In the genomic region with DNA sequence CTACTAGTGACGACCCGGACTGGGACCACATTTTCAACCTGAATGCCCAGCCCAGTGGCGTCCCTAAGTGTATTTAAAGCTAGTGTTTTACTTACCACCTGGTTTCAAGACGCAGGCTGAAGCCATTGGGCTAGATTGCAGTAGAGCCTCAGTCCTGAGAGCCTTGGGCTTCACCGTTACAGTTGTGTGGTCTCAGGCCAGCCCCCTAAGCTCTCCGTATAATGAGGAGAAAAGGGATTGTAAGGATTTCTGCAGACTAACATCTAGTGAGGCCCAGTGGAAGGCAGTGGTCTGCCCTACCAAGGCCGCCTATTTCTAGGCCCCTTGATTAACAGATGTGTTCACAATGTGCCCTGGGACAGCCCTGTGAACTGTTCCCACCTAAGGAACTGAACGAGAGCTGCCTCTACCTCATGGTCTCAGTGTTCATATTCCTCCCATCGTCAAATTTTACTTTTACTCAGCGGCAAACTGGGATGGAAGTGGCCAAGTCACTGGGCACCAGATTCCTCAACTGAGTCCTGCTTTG, we compare ENCODE assay signal across 8 mouse cellular contexts. TPM values are rescaled to one million over a fixed set of nuclear protein-coding genes. Genes with fewer than 3 reads are reported as not detected.
DNase-seq lines count a peak whose midpoint lies in the region; ATAC-seq and TF ChIP-seq lines count a peak whose summit lies in the region.

No protein-coding gene starts in this region.

- H3K4me2 ChIP-seq in heart, embryonic 12.5 days = peak overlapping the region; percentile 85
- peak overlapping the region; percentile 81 for H3K4me2 ChIP-seq in forebrain, postnatal 0 days (ENCODE audit: low read depth)
- H3K4me2 ChIP-seq in liver, postnatal 0 days (ENCODE audit: low read depth, low read length) = peak overlapping the region; percentile 95

- peak overlapping the region; percentile 50; the same call in 1 of the 2 replicates for H3K27ac ChIP-seq in heart, embryonic 12.5 days (ENCODE audit: poor library complexity, severe bottlenecking)
- no peak overlapping the region for H3K27ac ChIP-seq in MEL (ENCODE audit: control insufficient read depth, low read depth, low read length)
- peak overlapping the region; percentile 77 for H3K27ac ChIP-seq in forebrain, postnatal 0 days (ENCODE audit: low read depth, low read length)
- peak overlapping the region; percentile 68 for H3K27ac ChIP-seq in liver, postnatal 0 days (ENCODE audit: low read depth)

- TF ChIP-seq CTCF in MEL (IDR thresholded peaks at IDR 0.05 in 2 of 3, conservative IDR thresholded peaks at IDR 0.05 in 1 of 3; ENCODE audit: control insufficient read depth in 1 of 3, insufficient read depth in 1 of 3, low read depth in 2 of 3, low read length in 3 of 3, poor library complexity in 1 of 3, severe bottlenecking in 1 of 3) = no peak
- no peak for TF ChIP-seq CTCF in forebrain, postnatal 0 days (IDR thresholded peaks at IDR 0.05; ENCODE audit: low read depth)
- no peak for TF ChIP-seq CTCF in liver, postnatal 0 days (IDR thresholded peaks at IDR 0.05; ENCODE audit: low read depth)

- H3K9me3 ChIP-seq in heart, embryonic 12.5 days (replicated peaks) = no peaks in the 10 kb centered on the region
- no peaks in the 10 kb centered on the region for H3K9me3 ChIP-seq in MEL (replicated peaks; ENCODE audit: insufficient read depth, low read length)
- H3K9me3 ChIP-seq in forebrain, postnatal 0 days (ENCODE audit: low read length) = no peaks in the 10 kb centered on the region
- H3K9me3 ChIP-seq in liver, postnatal 0 days (ENCODE audit: low read length) = no peaks in the 10 kb centered on the region

- no peak for DNase-seq in heart, postnatal 25 days (ENCODE audit: low spot score)
- DNase-seq in MEL (ENCODE audit: low read depth, low spot score) = no peak
- DNase-seq in forebrain, postnatal 0 days = no peak
- no peak for DNase-seq in liver, postnatal 0 days
- DNase-seq in urinary bladder, postnatal 4 days (ENCODE audit: low spot score in 2 of 2) = no peak
- no peak for DNase-seq in adrenal gland, adult 2 months
- DNase-seq in layer of hippocampus, adult 11-12 months (ENCODE audit: low spot score) = no peak

- no peak for TF ChIP-seq EP300 in MEL (IDR thresholded peaks at IDR 0.05; ENCODE audit: low read depth in 1 of 2, low read length in 2 of 2)
- TF ChIP-seq EP300 in liver, postnatal 0 days (IDR thresholded peaks at IDR 0.05; ENCODE audit: low read depth) = no peak

- H3K4me3 ChIP-seq in heart, embryonic 12.5 days = peak overlapping the region; percentile 64
- peak overlapping the region; percentile 74 to 83 for H3K4me3 ChIP-seq in MEL (ENCODE audit: control insufficient read depth in 1 of 2, insufficient read depth in 1 of 2, low read depth in 2 of 2, low read length in 2 of 2)
- H3K4me3 ChIP-seq in forebrain, postnatal 0 days (ENCODE audit: low read depth, low read length) = peak overlapping the region; percentile 68
- H3K4me3 ChIP-seq in liver, postnatal 0 days (ENCODE audit: low read depth, low read length) = peak overlapping the region; percentile 63

- H3K27me3 ChIP-seq in heart, embryonic 12.5 days (replicated peaks) = no peaks in the 10 kb centered on the region
- no peaks in the 10 kb centered on the region for H3K27me3 ChIP-seq in MEL (ENCODE audit: control insufficient read depth in 1 of 2, insufficient read depth in 2 of 2, low read length in 2 of 2)
- no peaks in the 10 kb centered on the region for H3K27me3 ChIP-seq in forebrain, postnatal 0 days (ENCODE audit: insufficient read depth, low read length)
- H3K27me3 ChIP-seq in liver, postnatal 0 days (ENCODE audit: insufficient read depth, low read length) = no peaks in the 10 kb centered on the region

- no peak for TF ChIP-seq RAD21 in MEL (IDR thresholded peaks at IDR 0.05; ENCODE audit: low read depth, low read length)

- no peak for ATAC-seq in heart, embryonic 12.5 days (ENCODE audit: insufficient number of reproducible peaks, low FRiP score)
- no peak; the same call in 1 of the 2 replicates for ATAC-seq in forebrain, postnatal 0 days
- no peak for ATAC-seq in liver, postnatal 0 days

- H3K36me3 ChIP-seq in heart, embryonic 12.5 days = peaks cover 31% of the 10 kb centered on the region
- H3K36me3 ChIP-seq in MEL (ENCODE audit: control insufficient read depth in 1 of 2, insufficient read depth in 2 of 2, low read length in 2 of 2) = peaks cover 0 to 5% of the 10 kb centered on the region in 2 experiments; a peak in 2 of 4 replicates
- H3K36me3 ChIP-seq in forebrain, postnatal 0 days (ENCODE audit: insufficient read depth) = peaks cover 10% of the 10 kb centered on the region
- peaks cover 19% of the 10 kb centered on the region for H3K36me3 ChIP-seq in liver, postnatal 0 days (replicated peaks; ENCODE audit: insufficient read depth, low read length)

- H3K4me1 ChIP-seq in heart, embryonic 12.5 days (replicated peaks) = peaks cover 9% of the 10 kb centered on the region
- H3K4me1 ChIP-seq in MEL (ENCODE audit: control insufficient read depth in 1 of 2, insufficient read depth in 2 of 2, low read length in 2 of 2) = peaks cover 0 to 7% of the 10 kb centered on the region in 2 experiments; a peak in 2 of 4 replicates
- peaks cover 13% of the 10 kb centered on the region; the same call in 1 of the 2 replicates for H3K4me1 ChIP-seq in forebrain, postnatal 0 days (ENCODE audit: insufficient read depth)
- peaks cover 31% of the 10 kb centered on the region for H3K4me1 ChIP-seq in liver, postnatal 0 days (ENCODE audit: insufficient read depth)

- H3K9ac ChIP-seq in heart, embryonic 12.5 days = peak overlapping the region; percentile 83
- peak overlapping the region; percentile 72 for H3K9ac ChIP-seq in MEL (ENCODE audit: control insufficient read depth, low read depth, low read length, poor library complexity, severe bottlenecking)
- H3K9ac ChIP-seq in forebrain, postnatal 0 days = peak overlapping the region; percentile 77
- peak overlapping the region; percentile 72 for H3K9ac ChIP-seq in liver, postnatal 0 days (replicated peaks)

- 28% methylated on average over 10 of the region's 10 CpGs for WGBS in heart, embryonic 12.5 days
- WGBS in forebrain, postnatal 0 days = 22% methylated on average over 10 of the region's 10 CpGs
- 23% methylated on average over 10 of the region's 10 CpGs for WGBS in liver, postnatal 0 days (ENCODE audit: insufficient replicate concordance)

- TF ChIP-seq POLR2A in MEL (IDR thresholded peaks at IDR 0.05; ENCODE audit: control insufficient read depth in 1 of 2, insufficient read depth in 1 of 2, low read depth in 1 of 2, low read length in 2 of 2, poor library complexity in 1 of 2) = no peak

- intact Hi-C loops in heart, postnatal 25 days (cut with DNase I) = loop anchor here (10.0 kb wide), 1 partner anchor 378 kb away; the partner anchor contains the start of gene Tmem191c

- H3K79me2 ChIP-seq in MEL (ENCODE audit: control insufficient read depth, insufficient read depth, low read length, poor library complexity) = peaks cover 6% of the 10 kb centered on the region

RNA-seq across cellular contexts. Expression of gene Ppm1f, which starts 0.9 kb away (rescaled TPM):
- polyA plus RNA-seq in heart, embryonic 12.5 days (2016; fragmentation: Nextera tagmentation; extraction: Ambion mirVana) = 36.1 and 37.6 TPM in 2 replicates
- total RNA-seq in heart, postnatal 25 days (2021) = 10 to 100 TPM; 21.5 to 31.2 TPM
- total RNA-seq in MEL (2012; rRNA removed) = 28.6 and 30.6 TPM in 2 replicates
- polyA plus RNA-seq in MEL (2012; ENCODE audit: insufficient read depth in 1 of 2, insufficient read length in 2 of 2, low read depth in 1 of 2, low replicate concordance in 2 of 2, missing spikeins in 1 of 2) = 10 to 100 TPM in 1 of 2 experiments, not detected in 1; 28.3 TPM
- 26.8 and 34.7 TPM in 2 replicates for total RNA-seq in forebrain, postnatal 0 days (2014; rRNA removed)
- 7.9 and 12.1 TPM in 2 replicates for polyA plus RNA-seq in forebrain, postnatal 0 days (2015; fragmentation: Nextera tagmentation; extraction: Ambion mirVana)
- 3.3 and 4.5 TPM in 2 replicates for polyA plus RNA-seq in liver, postnatal 0 days (2015; fragmentation: Nextera tagmentation; extraction: Ambion mirVana)
- total RNA-seq in adrenal gland, adult 2 months (2021) = 10 to 100 TPM; 39.2 to 48.9 TPM
- polyA plus RNA-seq in adrenal gland, adult 2 months (2012; rRNA removed) = 15.4 and 18.9 TPM in 2 replicates

RNA-seq across cellular contexts. Expression of gene Vpreb1, which starts 26.5 kb away (rescaled TPM):
- polyA plus RNA-seq in heart, embryonic 12.5 days (2016; fragmentation: Nextera tagmentation; extraction: Ambion mirVana) = 0.70 and 1.1 TPM in 2 replicates
- under 1 TPM in 1 of 2 experiments, not detected in 1; 0.34 TPM for total RNA-seq in heart, postnatal 25 days (2021)
- total RNA-seq in MEL (2012; rRNA removed) = not detected in 2 replicates
- polyA plus RNA-seq in MEL (2012; ENCODE audit: insufficient read depth in 1 of 2, insufficient read length in 2 of 2, low read depth in 1 of 2, low replicate concordance in 2 of 2, missing spikeins in 1 of 2) = under 1 TPM in 1 of 2 experiments, not detected in 1; 0.33 TPM
- total RNA-seq in forebrain, postnatal 0 days (2014; rRNA removed) = 0.95 and 6.2 TPM in 2 replicates
- polyA plus RNA-seq in forebrain, postnatal 0 days (2015; fragmentation: Nextera tagmentation; extraction: Ambion mirVana) = 0.83 and 0.97 TPM in 2 replicates
- 13.6 and 14.9 TPM in 2 replicates for polyA plus RNA-seq in liver, postnatal 0 days (2015; fragmentation: Nextera tagmentation; extraction: Ambion mirVana)
- total RNA-seq in adrenal gland, adult 2 months (2021) = under 1 TPM; 0.97 to 0.98 TPM
- 4.7 and 4.8 TPM in 2 replicates for polyA plus RNA-seq in adrenal gland, adult 2 months (2012; rRNA removed)

RNA-seq across cellular contexts. Expression of gene Top3b, which starts 26.6 kb away (rescaled TPM):
- 44.3 and 49.4 TPM in 2 replicates for polyA plus RNA-seq in heart, embryonic 12.5 days (2016; fragmentation: Nextera tagmentation; extraction: Ambion mirVana)
- total RNA-seq in heart, postnatal 25 days (2021) = 10 to 100 TPM; 33.0 to 33.2 TPM
- 49.9 and 50.5 TPM in 2 replicates for total RNA-seq in MEL (2012; rRNA removed)
- 10 to 100 TPM in 1 of 2 experiments, not detected in 1; 93.2 TPM for polyA plus RNA-seq in MEL (2012; ENCODE audit: insufficient read depth in 1 of 2, insufficient read length in 2 of 2, low read depth in 1 of 2, low replicate concordance in 2 of 2, missing spikeins in 1 of 2)
- total RNA-seq in forebrain, postnatal 0 days (2014; rRNA removed) = 74.3 and 88.6 TPM in 2 replicates
- polyA plus RNA-seq in forebrain, postnatal 0 days (2015; fragmentation: Nextera tagmentation; extraction: Ambion mirVana) = 41.1 and 52.5 TPM in 2 replicates
- 17.1 and 17.8 TPM in 2 replicates for polyA plus RNA-seq in liver, postnatal 0 days (2015; fragmentation: Nextera tagmentation; extraction: Ambion mirVana)
- total RNA-seq in adrenal gland, adult 2 months (2021) = 10 to 100 TPM; 47.4 to 51.5 TPM
- polyA plus RNA-seq in adrenal gland, adult 2 months (2012; rRNA removed) = 43.8 and 53.1 TPM in 2 replicates

RNA-seq across cellular contexts. Expression of gene Igll1, which starts 33.3 kb away (rescaled TPM):
- polyA plus RNA-seq in heart, embryonic 12.5 days (2016; fragmentation: Nextera tagmentation; extraction: Ambion mirVana) = 0.15 TPM in 1 of 2 replicates, not detected in the other
- total RNA-seq in heart, postnatal 25 days (2021) = not detected
- total RNA-seq in MEL (2012; rRNA removed) = not detected in 2 replicates
- polyA plus RNA-seq in MEL (2012; ENCODE audit: insufficient read depth in 1 of 2, insufficient read length in 2 of 2, low read depth in 1 of 2, low replicate concordance in 2 of 2, missing spikeins in 1 of 2) = not detected
- not detected in 2 replicates for total RNA-seq in forebrain, postnatal 0 days (2014; rRNA removed)
- not detected in 2 replicates for polyA plus RNA-seq in forebrain, postnatal 0 days (2015; fragmentation: Nextera tagmentation; extraction: Ambion mirVana)
- 18.2 and 18.9 TPM in 2 replicates for polyA plus RNA-seq in liver, postnatal 0 days (2015; fragmentation: Nextera tagmentation; extraction: Ambion mirVana)
- not detected for total RNA-seq in adrenal gland, adult 2 months (2021)
- polyA plus RNA-seq in adrenal gland, adult 2 months (2012; rRNA removed) = not detected in 2 replicates
